Mouse (Mus musculus): ENCODE measurements around the gene Flywch2.
A peak's percentile ranks its signal among the peaks of the same experiment; 100 is the strongest.

Flywch2 gene

DNA sequence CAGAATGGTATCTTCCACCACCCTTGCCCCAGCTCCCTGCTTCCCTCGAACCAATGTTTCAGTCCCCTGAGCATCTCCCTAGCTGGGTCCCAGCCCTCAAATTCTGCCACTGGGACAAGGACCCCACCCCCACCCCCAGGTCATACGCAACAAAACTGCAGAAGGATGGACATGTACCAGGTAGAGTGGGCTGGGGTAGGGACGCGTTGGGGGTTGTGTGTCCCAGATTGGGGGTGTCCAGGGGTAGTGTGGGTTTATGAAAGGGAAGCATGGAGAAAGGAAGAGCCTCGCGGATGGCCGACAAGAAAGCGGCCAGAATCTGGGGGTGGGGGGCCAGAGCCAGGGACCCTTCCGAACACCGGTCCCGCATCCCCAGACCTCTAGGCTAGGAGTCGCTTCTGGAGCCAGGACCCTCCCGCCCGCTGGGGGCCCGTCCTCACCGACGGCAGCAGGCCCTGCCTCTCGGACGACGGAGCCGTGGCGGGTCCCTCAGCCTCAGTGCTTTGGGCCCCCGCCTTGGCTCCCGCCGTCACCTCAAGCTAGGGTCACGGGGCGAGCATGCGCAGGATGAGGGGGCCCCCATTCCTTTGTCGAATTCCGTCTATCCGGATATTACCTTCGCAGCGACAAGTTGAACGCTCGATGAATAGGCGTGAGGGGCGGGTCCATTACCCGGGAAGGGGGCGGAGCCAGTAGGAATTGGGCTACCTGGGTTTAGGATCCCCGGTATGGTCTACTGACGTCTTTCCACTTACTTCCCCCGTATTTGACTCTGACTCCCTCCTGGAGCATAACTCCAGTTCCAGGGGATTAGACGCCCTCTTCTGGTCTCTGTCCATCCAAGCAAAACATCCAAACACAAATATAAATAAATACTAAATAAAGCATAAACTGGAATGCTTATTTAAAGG, at the start of gene Flywch2:
Flywch2 (minus strand) TSS at position 521 of the 911 bp plus-strand sequence.
- peak; percentile 98 for DNase-seq

DNA sequence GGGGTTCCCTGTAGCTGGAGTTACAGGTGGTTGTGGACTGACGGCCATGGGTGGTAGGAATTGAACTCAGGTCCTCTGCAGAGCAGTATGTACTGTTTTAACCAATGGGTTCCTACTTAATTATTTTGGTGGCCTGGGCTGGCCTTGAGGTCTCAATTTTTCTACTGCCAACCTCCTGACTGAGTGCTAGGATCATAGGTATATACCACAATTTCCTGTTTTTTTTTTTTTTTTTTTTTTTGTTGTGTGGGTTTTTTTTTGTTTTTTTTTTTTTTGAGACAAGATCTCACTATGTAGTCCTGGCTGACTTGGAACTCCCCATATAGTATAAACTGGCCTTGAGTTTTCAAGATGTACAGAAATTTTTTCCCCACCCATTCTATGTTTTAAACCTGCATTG, 45.3 kb upstream of the Flywch2 start:
- DNase-seq, result no peak

GRCm38 (mm10) chr17:23829064-23829619, 43.3 kb upstream of the Flywch2 start, which contains the start of gene Elob:
Elob (minus strand) TSS chr17:23829136.
- peak; percentile 85 for DNase-seq

GRCm38 (mm10) chr17:23828271-23829001, 42.6 kb upstream of the Flywch2 start:
- peak; percentile 74 for DNase-seq

- no peak for DNase-seq
Measured at GRCm38 (mm10) chr17:23825591-23825990, 39.7 kb upstream of the Flywch2 start.

- no peak for DNase-seq
Measured at GRCm38 (mm10) chr17:23823614-23824013, 37.7 kb upstream of the Flywch2 start.

DNA sequence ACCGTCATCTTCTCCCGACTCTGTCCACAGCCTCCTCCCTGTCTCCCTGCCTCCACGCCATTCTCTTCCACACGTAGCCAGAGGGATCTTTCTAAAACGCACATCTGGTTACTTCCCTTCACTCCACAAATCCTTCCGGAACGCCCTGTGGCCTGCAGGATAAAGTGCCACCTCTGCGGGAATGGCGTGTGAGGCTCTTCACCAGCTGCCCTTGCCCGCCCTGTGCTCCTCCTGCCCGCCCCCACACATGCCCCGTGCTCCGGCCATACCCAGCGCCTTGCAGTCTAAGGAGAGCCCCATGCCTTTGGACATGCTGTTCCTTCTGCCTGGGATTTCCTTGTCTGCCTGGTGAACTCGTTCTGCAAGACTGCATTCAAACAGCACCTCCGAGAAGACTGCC, 37.1 kb upstream of the Flywch2 start:
- no peak for DNase-seq

DNA sequence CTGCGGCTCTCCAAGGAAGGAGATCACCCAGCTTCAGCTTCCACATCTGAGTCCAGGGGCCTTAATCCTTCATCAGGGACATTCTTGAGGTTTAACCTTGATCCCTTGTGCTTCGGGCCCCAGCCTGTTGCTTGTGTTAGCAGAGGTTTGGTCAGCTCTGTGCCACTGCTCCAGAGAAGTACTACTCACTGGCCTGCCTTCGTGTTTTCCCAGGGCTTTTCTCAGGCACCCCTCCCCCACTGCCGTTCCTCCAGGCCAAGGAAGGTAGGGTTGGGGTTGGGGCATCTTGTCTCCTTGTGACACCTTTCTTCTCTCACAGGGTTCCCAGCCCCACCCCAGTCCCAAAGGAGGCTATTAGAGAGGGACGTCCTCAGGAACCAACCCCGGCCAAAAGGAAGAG, 36.2 kb upstream of the Flywch2 start:
- no peak for DNase-seq

GRCm38 (mm10) chr17:23820731-23821130, 34.9 kb upstream of the Flywch2 start:
- no peak for DNase-seq

- no peak for DNase-seq
Measured at GRCm38 (mm10) chr17:23819235-23819634, 33.4 kb upstream of the Flywch2 start.

- no peak for DNase-seq
Measured at GRCm38 (mm10) chr17:23818579-23818978, 32.7 kb upstream of the Flywch2 start.

DNA sequence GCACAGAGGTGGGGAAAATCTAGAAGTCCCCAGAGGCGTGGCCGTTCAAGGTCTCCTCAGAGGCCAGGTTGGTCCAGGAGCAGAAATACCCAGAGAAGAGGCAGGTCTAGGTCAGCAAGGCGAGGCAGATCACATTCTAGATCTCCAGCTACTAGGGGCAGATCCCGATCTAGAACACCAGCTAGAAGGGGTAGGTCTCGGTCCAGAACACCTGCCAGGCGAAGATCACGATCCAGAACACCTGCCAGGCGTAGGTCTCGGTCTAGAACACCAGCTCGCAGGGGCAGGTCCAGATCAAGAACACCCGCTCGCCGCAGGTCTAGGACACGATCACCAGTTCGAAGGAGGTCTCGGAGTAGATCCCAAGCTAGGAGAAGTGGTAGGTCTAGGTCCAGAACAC, 29.8 kb upstream of the Flywch2 start:
- no peak for DNase-seq

DNA sequence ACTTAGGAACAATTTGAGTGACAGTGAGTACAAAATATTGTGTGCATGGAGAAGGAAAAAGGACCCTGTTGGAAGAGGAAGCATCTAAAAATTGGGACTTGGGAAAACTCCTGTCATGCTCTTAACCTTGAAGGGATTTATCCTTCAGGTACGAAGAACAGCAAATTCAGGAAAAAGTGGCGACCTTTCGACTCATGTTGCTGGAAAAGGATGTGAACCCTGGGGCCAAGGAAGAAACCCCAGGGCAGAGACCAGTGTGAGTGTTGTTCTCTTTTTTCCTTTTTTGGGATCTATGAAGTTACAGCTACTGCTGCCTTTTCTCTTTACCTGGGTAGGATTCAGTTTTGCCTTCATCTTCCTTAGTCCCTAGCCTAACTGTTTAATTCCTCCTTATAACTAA, 22.0 kb upstream of the Flywch2 start:
- no peak for DNase-seq

DNA sequence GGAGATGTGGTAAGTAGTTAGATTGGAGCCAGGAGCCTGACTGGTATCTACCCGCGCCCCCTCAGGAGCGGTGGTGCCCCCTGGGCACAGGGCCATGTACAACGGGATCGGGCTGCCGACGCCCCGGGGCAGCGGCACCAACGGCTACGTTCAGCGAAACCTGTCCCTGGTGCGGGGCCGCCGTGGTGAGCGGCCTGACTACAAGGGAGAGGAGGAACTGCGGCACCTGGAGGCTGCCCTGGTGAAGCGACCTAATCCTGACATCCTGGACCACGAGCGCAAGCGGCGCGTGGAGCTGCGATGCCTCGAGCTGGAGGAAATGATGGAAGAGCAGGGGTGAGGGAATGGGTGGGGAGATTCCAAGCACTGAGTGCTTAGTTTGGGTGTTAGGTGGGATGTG, 21.0 kb upstream of the Flywch2 start:
- peak; percentile 69 for DNase-seq

DNA sequence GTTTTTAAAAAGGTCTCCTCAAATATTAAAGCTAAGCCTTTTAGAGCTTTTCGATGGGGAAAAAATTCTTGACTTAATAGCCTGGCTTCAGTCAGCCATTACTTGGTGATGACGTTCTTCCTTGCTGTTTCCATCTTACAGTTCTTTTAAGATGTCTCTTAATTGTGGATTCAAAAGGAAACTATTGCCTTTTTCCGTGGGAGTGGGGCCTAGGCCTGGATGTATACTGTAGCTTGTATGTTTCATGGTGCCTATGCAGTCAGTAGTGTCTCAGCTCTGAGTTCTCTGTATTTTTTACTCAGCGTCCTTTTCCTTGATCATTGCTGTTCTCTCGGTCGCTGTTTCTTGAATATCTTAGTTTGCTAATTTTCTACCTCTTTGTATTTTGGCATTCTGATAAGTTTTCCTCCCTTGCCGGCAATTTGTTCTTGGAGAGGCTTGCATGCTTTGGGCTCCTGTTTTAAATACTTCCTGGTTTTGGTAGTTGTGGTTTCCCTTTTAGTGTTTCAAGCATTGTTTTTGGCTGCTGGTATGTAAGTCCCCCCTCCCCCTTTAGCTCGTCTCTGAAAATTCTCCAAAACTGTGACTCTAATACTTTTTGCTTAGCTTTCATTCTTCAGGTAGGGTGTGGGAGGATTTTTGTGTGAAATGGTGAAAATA, 18.7 kb upstream of the Flywch2 start:
- DNase-seq, result peak; percentile 4

DNA sequence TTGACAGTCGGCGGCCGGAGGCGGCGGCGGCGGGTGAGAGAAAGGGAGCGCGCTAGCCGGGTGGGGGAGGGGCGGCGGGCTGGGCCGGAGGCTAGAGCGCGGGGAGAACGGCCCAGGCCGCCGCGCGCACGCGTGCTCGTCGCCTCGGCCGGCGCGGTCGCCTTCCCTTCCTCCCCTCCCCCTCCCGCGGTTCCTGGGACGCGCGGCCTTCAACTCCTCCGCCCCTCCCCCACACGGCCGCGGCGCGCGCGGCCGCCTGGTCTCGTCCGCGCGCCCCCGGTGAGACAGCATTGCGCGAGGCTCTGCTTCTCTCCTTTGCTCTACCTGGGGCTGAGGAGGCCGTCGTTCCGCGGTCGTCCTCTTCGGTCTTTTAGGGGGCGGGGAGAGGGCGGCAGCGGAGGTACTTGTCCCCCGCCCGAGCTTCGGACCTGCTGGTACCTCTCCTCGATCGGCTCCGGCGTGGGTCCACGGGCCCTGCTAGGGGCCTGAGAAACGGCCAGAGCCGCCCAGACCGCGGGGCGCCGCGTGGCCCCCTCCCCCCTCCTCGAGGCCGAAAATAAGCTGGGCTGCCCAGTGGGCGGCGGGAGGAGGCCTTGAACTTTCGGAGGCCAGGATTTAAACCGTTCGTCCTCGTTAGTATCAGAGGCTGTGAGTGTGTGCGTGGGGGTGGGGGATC, 17.6 kb upstream of the Flywch2 start:
- peak; percentile 85 for DNase-seq

DNA sequence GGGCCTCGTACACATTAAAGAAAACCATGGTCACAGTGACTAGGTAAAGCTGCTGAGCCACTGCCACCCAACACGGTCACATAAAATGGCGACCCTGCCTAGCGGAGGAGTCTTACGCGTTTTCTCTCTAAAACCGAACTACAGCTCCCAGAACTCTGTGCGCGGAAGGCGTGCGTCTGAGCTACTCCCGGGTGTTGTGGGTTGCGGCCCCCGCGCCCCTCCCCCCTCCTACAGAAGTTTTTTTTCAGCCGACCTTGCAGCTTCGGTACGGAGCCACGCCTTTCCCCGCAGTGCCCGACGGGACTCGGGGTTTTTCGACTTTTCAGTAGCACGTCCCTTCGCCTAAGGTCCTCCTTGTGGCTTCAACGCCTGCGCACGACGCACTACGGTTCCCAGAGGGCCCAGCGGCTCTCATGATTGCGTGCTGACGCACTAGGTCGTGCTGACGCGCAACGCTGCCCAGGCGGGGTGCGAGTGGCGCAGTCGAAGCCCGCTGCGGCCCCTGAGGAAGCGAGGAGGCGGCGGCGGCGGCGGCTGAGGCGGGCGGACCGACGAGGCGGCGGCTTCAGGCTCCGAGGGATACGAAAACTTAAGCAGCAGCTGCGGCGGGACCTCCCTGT, 17.0 kb upstream of the Flywch2 start:
- peak; percentile 99 for DNase-seq

GRCm38 (mm10) chr17:23801627-23802026, 15.7 kb upstream of the Flywch2 start:
- DNase-seq, result peak; percentile 66

DNA sequence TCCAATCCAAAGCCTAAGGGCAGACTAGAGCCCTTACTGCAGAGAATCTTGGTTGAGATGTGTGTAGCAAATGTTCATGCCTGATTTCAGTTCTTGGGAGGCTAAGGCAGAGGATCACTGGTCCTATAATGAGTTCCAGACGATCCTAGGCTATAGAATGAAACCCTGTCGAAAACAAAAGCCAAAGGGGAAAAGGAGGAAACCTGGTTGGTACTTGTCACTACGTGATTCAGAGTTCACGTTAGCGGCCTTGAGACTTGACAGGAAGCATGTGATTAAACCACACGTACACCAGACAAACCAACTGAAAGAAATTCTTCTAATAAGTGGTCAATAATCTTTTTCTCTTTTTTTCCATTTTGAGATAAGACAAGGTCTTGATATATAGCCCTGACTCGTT, 11.4 kb upstream of the Flywch2 start:
- DNase-seq, result no peak

DNA sequence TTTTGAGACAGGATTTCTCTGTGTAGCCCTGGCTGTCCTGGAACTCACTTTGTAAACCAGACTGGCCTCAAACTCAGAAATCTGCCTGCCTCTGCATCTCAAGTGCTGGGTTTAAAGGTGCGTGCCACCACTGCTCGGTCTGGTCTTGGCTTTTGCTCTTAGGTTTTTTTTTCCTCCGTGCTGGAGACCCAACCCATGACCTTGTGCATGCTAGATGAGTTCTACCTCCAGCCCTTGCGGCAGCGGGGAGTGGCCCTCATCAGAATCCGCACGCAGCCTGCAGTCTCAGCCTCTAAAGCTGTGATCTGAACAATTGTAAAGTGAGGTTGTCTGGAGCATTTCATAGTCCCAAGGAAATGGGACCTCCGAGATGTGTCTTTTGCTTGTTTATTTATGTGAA, 9.4 kb upstream of the Flywch2 start:
- DNase-seq, result no peak

DNA sequence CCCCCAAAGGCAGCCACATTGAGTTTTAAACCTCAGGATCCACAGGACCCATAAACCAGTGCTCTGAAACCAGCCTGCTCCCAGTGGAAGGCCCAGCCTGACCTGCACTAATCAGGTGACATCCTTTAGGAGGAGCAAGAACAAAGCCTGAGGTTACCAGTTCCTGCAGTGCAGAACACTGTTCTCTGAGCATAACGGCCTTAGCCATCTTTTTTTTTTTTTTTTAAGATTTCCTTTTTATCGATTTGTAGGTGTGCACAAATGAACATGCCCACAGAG, 5.1 kb upstream of the Flywch2 start:
- no peak for DNase-seq
